Mouse (Mus musculus) lung, postnatal 0 days (tissue): ENCODE measurements at regions not wholly inside any gene's neighbourhood (a gene's known extent, or its start where the extent isn't known, plus 50 kb on each side); places are given as distances from the start of the nearest gene placed in this dataset.

Experiments
- ATAC-seq: fragments of 200-750 bp; cut with Nextera tagmentation; 2 replicates; pipeline ENCODE4 v1.8.0; 2017; ENCODE audit warnings: moderate library complexity
- DNase-seq: peaks from one replicate; pipeline ENCODE4 v3.0.0-alpha.2; 2016; ENCODE audit warnings: low spot score
- H3K27ac ChIP-seq: fragments of 300-500 bp; sonication (generic); 2 replicates; pipeline ENCODE4 v1.5.1; 2014; ENCODE audit warnings: antibody characterized with exemption, mild to moderate bottlenecking, low read length, mixed read lengths
- H3K27me3 ChIP-seq: fragments of 300-500 bp; sonication (generic); replicated peaks from 2 replicates; pipeline ENCODE4 v1.6.1; 2014; ENCODE audit warnings: low read length, mixed read lengths; ENCODE audit not compliant: insufficient read depth
- H3K36me3 ChIP-seq: fragments of 300-500 bp; sonication (generic); 2 replicates; pipeline ENCODE4 v1.6.1; 2014; ENCODE audit warnings: low read length, mixed read lengths; ENCODE audit not compliant: insufficient read depth
- H3K4me1 ChIP-seq: fragments of 300-500 bp; sonication (generic); 2 replicates; pipeline ENCODE4 v1.6.1; 2014; ENCODE audit warnings: antibody characterized with exemption, low read depth, low read length, mixed read lengths; ENCODE audit not compliant: insufficient read depth
- H3K4me2 ChIP-seq: fragments of 300-500 bp; sonication (generic); replicated peaks from 2 replicates; pipeline ENCODE4 v1.6.1; 2014; ENCODE audit warnings: low read depth, mild to moderate bottlenecking, low read length, moderate library complexity, mixed read lengths
- H3K4me3 ChIP-seq: fragments of 300-500 bp; sonication (generic); 2 replicates; pipeline ENCODE4 v1.5.1; 2014; ENCODE audit warnings: low read depth, low read length
- H3K9ac ChIP-seq: fragments of 300-500 bp; sonication (generic); replicated peaks from 2 replicates; pipeline ENCODE4 v1.6.1; 2014; ENCODE audit warnings: low read depth, mild to moderate bottlenecking
- H3K9me3 ChIP-seq: fragments of 300-500 bp; sonication (generic); 2 replicates; pipeline ENCODE4 v1.6.1; 2016; ENCODE audit warnings: low read length, mixed read lengths
- CTCF ChIP-seq: IDR thresholded peaks from 2 replicates; pipeline ENCODE4 v1.5.1; 2016; ENCODE audit warnings: antibody characterized with exemption, mild to moderate bottlenecking
- EP300 ChIP-seq: IDR thresholded peaks from 2 replicates; pipeline ENCODE4 v1.6.1; 2016; ENCODE audit warnings: antibody characterized with exemption, mild to moderate bottlenecking, control low read depth
- WGBS: fragments of 180-500 bp; shearing (Covaris S2); extraction: QIAGEN DNeasy Blood & Tissue Kit; methylation state at CpG from one replicate; pipeline ENCODE4 v1.1.7; 2014; 5-methylcytosine and 5-hydroxymethylcytosine counted together

DNA sequence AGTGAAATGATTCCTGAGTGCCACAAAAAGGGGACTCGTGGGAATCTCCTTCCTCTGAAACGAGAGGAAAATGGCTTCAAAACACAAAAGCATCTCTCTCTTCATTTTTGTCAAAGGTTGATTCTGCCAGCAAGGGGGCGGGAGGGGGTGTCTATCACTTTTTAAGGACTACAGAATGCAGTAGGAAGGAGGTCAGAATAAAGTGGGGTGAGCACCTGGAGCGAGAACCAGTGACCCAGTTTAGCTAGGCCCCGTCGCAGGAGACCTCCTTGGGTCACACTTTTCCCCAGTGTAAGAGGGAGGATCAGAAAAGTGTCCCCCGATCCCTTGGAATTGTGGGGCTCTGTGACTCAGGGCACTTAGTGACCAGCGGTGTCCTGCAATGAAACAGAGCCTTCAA is 133.1 kb downstream of the Tgfb2 start:
- Histone ChIP-seq H3K27ac (no peak overlapping the region), H3K9me3 (no peaks in the 10 kb centered on the region), H3K4me2 (no peak overlapping the region), H3K27me3 (no peaks in the 10 kb centered on the region), H3K4me3 (no peak overlapping the region), H3K36me3 (no peaks in the 10 kb centered on the region), H3K4me1 (no peaks in the 10 kb centered on the region), H3K9ac (no peak overlapping the region)
- no peak for TF ChIP-seq CTCF
- no peak for TF ChIP-seq EP300
- ATAC-seq (no peak), DNase-seq (no peak)
- 90% methylated on average over 8 of the region's 8 CpGs for WGBS

DNA sequence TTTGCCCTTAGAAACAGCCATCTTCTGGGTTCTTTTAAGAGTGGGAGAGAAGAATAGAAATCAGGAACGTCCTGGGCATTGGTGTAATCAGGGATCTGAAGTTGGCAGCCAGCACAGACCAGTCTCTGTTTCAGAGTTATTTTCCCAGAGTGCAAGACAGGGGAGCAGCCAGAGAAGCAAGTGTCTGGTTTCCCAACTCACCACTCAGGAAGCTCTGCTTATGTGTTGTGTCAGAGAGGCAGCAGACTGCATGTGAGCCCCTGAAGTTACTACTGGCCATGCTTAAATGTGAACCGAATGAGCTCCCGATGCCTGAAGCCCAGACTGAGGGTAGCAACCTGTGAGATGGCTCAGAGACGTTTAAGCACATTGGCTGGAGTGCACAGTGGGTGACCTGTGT is 133.7 kb downstream of the Tgfb2 start:
- WGBS: 62% methylated on average over 4 of the region's 4 CpGs
- H3K27ac ChIP-seq: no peak overlapping the region
- no peak overlapping the region for H3K9ac ChIP-seq

DNA sequence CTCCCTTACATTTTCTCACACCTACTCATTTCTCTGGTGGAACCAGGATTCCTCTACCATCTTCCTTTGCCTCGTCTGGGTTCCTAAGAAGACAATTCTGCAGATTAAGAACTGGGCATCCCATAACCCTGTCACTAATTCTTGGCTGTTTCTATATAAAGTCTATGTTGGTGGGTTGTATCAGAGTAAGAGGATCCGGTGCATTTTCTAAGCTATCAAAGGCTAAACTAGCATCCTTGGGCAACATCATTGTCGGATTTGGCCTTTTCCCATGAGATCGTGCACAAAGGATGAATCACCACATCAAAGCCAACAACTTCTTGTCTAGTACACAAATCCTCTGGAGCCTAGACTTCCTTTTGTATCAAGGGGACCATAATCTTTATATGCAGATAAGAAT is 137.3 kb downstream of the Tgfb2 start:
- Histone ChIP-seq H3K4me3 (no peak overlapping the region), H3K9me3 (no peaks in the 10 kb centered on the region), H3K27me3 (no peaks in the 10 kb centered on the region), H3K4me1 (no peaks in the 10 kb centered on the region; the same call in 1 of the 2 replicates), H3K27ac (no peak overlapping the region), H3K4me2 (no peak overlapping the region), H3K9ac (no peak overlapping the region), H3K36me3 (no peaks in the 10 kb centered on the region)
- DNase-seq (no peak), ATAC-seq (no peak)
- TF ChIP-seq EP300 (no peak), CTCF (no peak)
- 71% methylated on average over 4 of the region's 4 CpGs for WGBS

More for the DNA sequence above, 133.7 kb downstream of the Tgfb2 start:
- Histone ChIP-seq H3K4me2 (no peak overlapping the region), H3K4me1 (no peaks in the 10 kb centered on the region; the same call in 1 of the 2 replicates), H3K36me3 (no peaks in the 10 kb centered on the region), H3K27me3 (no peaks in the 10 kb centered on the region), H3K9me3 (no peaks in the 10 kb centered on the region), H3K4me3 (no peak overlapping the region)
- TF ChIP-seq EP300: no peak
- no peak for TF ChIP-seq CTCF
- DNase-seq (no peak), ATAC-seq (no peak)

DNA sequence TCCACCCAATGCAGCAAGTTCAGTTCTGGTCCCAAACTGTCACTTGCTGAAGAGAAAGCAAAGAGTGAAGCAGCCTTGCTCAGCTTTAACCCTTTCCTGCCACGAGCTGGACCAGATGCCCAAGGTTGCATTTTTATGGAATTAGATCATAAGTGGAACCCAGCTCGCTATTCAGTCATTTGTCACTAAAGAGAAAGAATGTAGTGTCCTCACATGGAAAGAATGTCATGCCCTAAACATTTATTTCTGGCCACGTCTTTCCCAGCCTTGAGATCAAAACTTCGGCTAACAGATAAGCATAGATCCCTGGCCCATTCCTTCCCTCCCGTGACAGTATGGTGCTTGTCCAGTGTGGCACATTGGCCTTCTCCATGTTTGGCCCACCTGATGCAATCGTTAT is 137.7 kb downstream of the Tgfb2 start:
- Histone ChIP-seq H3K27me3 (no peaks in the 10 kb centered on the region), H3K4me1 (no peaks in the 10 kb centered on the region; the same call in 1 of the 2 replicates), H3K4me2 (no peak overlapping the region), H3K9me3 (no peaks in the 10 kb centered on the region), H3K36me3 (no peaks in the 10 kb centered on the region), H3K4me3 (no peak overlapping the region), H3K27ac (no peak overlapping the region), H3K9ac (no peak overlapping the region)
- ATAC-seq (no peak), DNase-seq (peak; percentile 41)
- 30% methylated on average over 6 of the region's 6 CpGs for WGBS
- TF ChIP-seq CTCF (no peak), EP300 (no peak)

DNA sequence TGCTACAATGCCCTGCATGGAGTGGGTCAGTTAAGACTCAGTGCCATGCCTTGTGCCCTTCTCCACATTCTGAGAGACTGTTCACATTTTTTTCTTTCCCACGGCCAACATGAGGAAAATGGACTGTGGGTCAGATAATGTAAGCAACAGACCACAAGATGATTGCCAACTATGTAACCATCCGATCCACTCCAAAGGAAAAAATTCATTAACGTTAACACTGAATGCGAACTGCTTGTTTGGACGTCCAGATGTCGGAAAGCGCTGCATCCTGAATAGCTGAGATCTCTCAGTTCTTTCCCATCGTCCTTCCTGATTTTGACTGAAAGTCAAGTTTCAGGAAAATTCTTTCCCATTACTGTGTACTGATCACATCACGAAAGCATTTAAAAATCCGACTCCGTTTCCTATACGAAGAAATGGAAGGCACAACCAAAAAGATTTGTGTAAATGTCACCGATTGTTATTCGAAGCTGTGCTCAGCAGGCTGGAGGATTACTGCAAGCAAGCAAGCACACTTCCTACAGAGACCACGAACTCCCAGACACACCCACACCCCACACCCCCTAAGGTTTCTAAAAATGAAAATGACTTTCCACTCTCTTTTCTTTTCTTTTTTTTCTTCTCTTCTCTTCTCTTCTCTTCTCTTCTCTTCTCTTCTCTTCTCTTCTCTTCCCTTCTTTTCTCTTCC is 138.5 kb downstream of the Tgfb2 start:
- 17% methylated on average over 15 of the region's 15 CpGs for WGBS
- DNase-seq (peak; percentile 61), ATAC-seq (peak; percentile 52; the same call in 1 of the 2 replicates)
- H3K4me3 ChIP-seq: no peak overlapping the region
- no peaks in the 10 kb centered on the region for H3K36me3 ChIP-seq
- no peaks in the 10 kb centered on the region; the same call in 1 of the 2 replicates for H3K4me1 ChIP-seq
- TF ChIP-seq CTCF (no peak), EP300 (peak; percentile 30; the same call in 1 of the 2 replicates)
- H3K9me3 ChIP-seq: no peaks in the 10 kb centered on the region
- no peak overlapping the region for H3K27ac ChIP-seq
- no peak overlapping the region for H3K9ac ChIP-seq
- H3K4me2 ChIP-seq: peak overlapping the region; percentile 19; the same call in 1 of the 2 replicates
- no peaks in the 10 kb centered on the region for H3K27me3 ChIP-seq

DNA sequence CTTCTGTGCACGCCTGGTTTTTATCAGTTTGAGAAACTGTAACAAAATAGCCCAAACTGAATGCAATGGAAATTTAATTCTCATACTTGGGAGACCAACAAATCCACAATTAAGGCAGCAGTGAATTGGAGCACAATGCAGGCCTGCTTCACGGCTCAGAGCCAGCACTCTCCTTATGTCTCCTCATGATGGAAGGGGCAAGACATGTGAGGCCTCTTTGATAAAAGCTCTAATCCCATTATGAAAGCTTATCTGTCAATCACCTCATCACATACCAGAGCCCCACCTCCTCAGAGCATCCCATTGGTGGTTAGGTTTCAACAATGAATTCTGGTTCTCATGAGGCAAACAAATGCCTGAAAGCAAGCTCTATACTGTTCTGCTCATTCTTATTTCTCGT is 143.8 kb downstream of the Tgfb2 start:
- Histone ChIP-seq H3K9me3 (no peaks in the 10 kb centered on the region), H3K27me3 (no peaks in the 10 kb centered on the region), H3K36me3 (no peaks in the 10 kb centered on the region), H3K4me2 (no peak overlapping the region), H3K27ac (no peak overlapping the region), H3K4me1 (no peaks in the 10 kb centered on the region; the same call in 1 of the 2 replicates), H3K9ac (no peak overlapping the region), H3K4me3 (no peak overlapping the region)
- WGBS: 77% methylated on average over 3 of the region's 3 CpGs
- no peak for DNase-seq
- no peak for TF ChIP-seq EP300
- no peak for TF ChIP-seq CTCF
- ATAC-seq: no peak
